Mouse (Mus musculus) lung, adult 2 months (tissue): ENCODE results near the gene Tmem38b.

ENCODE experiments used
- CTCF ChIP-seq: fragments of 200-500 bp; IDR thresholded peaks from 2 replicates; pipeline ENCODE4 v1.5.1; 2011; ENCODE audit warnings: mild to moderate bottlenecking, low read length, control low read depth; ENCODE audit not compliant: insufficient read depth
- POLR2A ChIP-seq: fragments of 200-500 bp; IDR thresholded peaks from 2 replicates; pipeline ENCODE4 v1.6.1; 2011; ENCODE audit warnings: low read depth, mild to moderate bottlenecking, control low read depth, low read length, borderline replicate concordance; ENCODE audit errors: extremely low read depth

DNA sequence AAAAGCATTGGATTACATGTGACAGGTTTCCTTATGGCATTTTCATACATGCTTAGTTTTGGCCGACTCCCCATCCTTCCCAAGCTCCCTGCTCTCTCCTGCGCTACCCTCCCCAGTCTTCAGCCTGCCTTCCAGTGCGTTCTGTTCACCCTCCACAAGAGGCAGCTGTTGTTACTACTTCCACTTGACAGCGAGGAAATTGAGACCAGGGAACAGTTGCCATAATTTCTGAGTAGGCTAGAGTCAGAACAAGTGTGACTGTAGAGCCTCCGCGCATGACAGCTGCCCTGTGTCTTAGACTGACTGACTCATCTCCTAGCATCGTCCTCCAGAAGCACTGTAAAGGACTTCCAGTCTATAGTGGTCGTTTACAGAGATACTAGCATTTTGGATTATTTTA is 17.7 kb downstream of the Tmem38b start:
- TF ChIP-seq POLR2A (no peak), CTCF (no peak)
